21 mouse cellular contexts compared by ENCODE assay signal in the genomic region with DNA sequence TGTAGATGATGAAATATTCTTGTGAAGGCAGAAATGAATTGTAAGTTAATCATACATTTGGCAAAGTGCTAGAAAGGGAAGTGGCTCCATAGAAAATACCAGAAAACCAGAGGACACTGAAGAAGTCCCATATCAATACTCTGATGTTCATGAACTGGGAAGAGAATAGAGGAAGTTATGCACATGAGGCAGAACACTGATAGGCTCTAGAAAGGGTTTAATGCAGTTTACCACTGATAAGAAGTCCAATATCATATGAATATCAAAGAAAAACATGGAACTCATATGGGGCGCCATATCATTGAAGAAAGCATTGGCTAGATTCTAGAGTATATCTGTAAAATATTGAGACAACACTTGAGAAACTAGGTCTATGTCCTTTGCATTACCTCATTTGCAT.
A peak's percentile ranks its signal among the peaks of the same experiment; 100 is the strongest.
DNase-seq lines count a peak whose midpoint lies in the region; ATAC-seq and TF ChIP-seq lines count a peak whose summit lies in the region.
"Had no signal": no experiment of that assay in that cellular context is flagged by ENCODE, and none has a peak within 500 bp of the region (broad histone marks: within the 10 kb centered on the region; RNA-seq: fewer than 3 reads in every experiment).

No protein-coding gene starts in this region.

- no peak for TF ChIP-seq CTCF in MEL (IDR thresholded peaks at IDR 0.05 in 2 of 3, conservative IDR thresholded peaks at IDR 0.05 in 1 of 3; ENCODE audit: control insufficient read depth in 1 of 3, insufficient read depth in 1 of 3, low read depth in 2 of 3, low read length in 3 of 3, poor library complexity in 1 of 3, severe bottlenecking in 1 of 3)

- no peak overlapping the region; the same call in 1 of the 2 replicates for H3K27ac ChIP-seq in MEL (ENCODE audit: control insufficient read depth, low read depth, low read length)
- no peak overlapping the region for H3K27ac ChIP-seq in forebrain, embryonic 13.5 days

- H3K4me3 ChIP-seq in MEL (ENCODE audit: control insufficient read depth in 1 of 2, insufficient read depth in 1 of 2, low read depth in 2 of 2, low read length in 2 of 2) = no peak overlapping the region
- H3K4me3 ChIP-seq in forebrain, embryonic 13.5 days = no peak overlapping the region

- peaks cover 0 to 9% of the 10 kb centered on the region in 2 experiments; a peak in 2 of 4 replicates for H3K36me3 ChIP-seq in MEL (ENCODE audit: control insufficient read depth in 1 of 2, insufficient read depth in 2 of 2, low read length in 2 of 2)
- H3K36me3 ChIP-seq in forebrain, embryonic 13.5 days (ENCODE audit: poor library complexity, severe bottlenecking) = no peaks in the 10 kb centered on the region
- H3K36me3 ChIP-seq: G1E had no signal

- no peak overlapping the region for H3K4me2 ChIP-seq in forebrain, embryonic 13.5 days

- no peak for ATAC-seq in forebrain, embryonic 13.5 days
- ATAC-seq: activated CD4-positive, CD25-positive, alpha-beta regulatory T cell, adult 4 months; CD4-positive, CD25-positive, alpha-beta regulatory T cell, adult 4 months; Patski had no signal

- H3K27me3 ChIP-seq in MEL (ENCODE audit: control insufficient read depth in 1 of 2, insufficient read depth in 2 of 2, low read length in 2 of 2) = no peaks in the 10 kb centered on the region
- H3K27me3 ChIP-seq in forebrain, embryonic 13.5 days = no peaks in the 10 kb centered on the region
- H3K27me3 ChIP-seq: CH12.LX, Patski had no signal

- peak; percentile 88 to 93 for TF ChIP-seq EP300 in MEL (IDR thresholded peaks at IDR 0.05; ENCODE audit: low read depth in 1 of 2, low read length in 2 of 2)

- H3K4me1 ChIP-seq in MEL (ENCODE audit: control insufficient read depth in 1 of 2, insufficient read depth in 2 of 2, low read length in 2 of 2) = peaks cover 3 to 14% of the 10 kb centered on the region in 2 experiments; a peak in 3 of 4 replicates
- peaks cover 4% of the 10 kb centered on the region for H3K4me1 ChIP-seq in forebrain, embryonic 13.5 days

- no peak for TF ChIP-seq RAD21 in MEL (IDR thresholded peaks at IDR 0.05; ENCODE audit: low read depth, low read length)

- no peaks in the 10 kb centered on the region for H3K79me2 ChIP-seq in MEL (ENCODE audit: control insufficient read depth, insufficient read depth, low read length, poor library complexity)

- WGBS in forebrain, embryonic 13.5 days = 90% methylated on average over 1 of the region's 1 CpGs

- no peak for TF ChIP-seq POLR2A in MEL (IDR thresholded peaks at IDR 0.05; ENCODE audit: control insufficient read depth in 1 of 2, insufficient read depth in 1 of 2, low read depth in 1 of 2, low read length in 2 of 2, poor library complexity in 1 of 2)

- H3K9me3 ChIP-seq in MEL (replicated peaks; ENCODE audit: insufficient read depth, low read length) = peaks cover 2% of the 10 kb centered on the region
- H3K9me3 ChIP-seq in forebrain, embryonic 13.5 days (replicated peaks) = no peaks in the 10 kb centered on the region
- H3K9me3 ChIP-seq: G1E had no signal

- DNase-seq in MEL (ENCODE audit: low read depth, low spot score) (no peak), MEL-GATA-1-ER (ENCODE audit: extremely low read depth, low read depth) (peak; percentile 11)
- DNase-seq in left cerebral cortex, adult 18-20 months (ENCODE audit: low spot score in 2 of 2) = no peak
- DNase-seq: adrenal gland, adult 2 months; adrenal gland, adult 8-10 months; adrenal gland, postnatal 10 days; adrenal gland, postnatal 14 days; adrenal gland, postnatal 25 days; adrenal gland, postnatal 36 days; B cell, adult 2 months; cerebellum, adult 11 months; cerebellum, adult 11-12 months; cerebellum, adult 18-20 months; cerebellum, adult 2 months; cerebellum, adult 8-10 months had no signal

- H3K9ac ChIP-seq in MEL (ENCODE audit: control insufficient read depth, low read depth, low read length, poor library complexity, severe bottlenecking) = no peak overlapping the region
- H3K9ac ChIP-seq in forebrain, embryonic 13.5 days = no peak overlapping the region

TF ChIP-seq in MEL, 35 proteins besides CTCF, POLR2A, EP300 and RAD21:
- no peak for TF ChIP-seq POLR2AphosphoS5 (IDR thresholded peaks at IDR 0.05; ENCODE audit: borderline replicate concordance, low read depth, low read length)
- no peak for TF ChIP-seq MXI1 (IDR thresholded peaks at IDR 0.05; ENCODE audit: low read depth, low read length)
- peak; percentile 25 for TF ChIP-seq RCOR1 (IDR thresholded peaks at IDR 0.05; ENCODE audit: low read depth, low read length)
- TF ChIP-seq BHLHE40 (IDR thresholded peaks at IDR 0.05; ENCODE audit: borderline replicate concordance, low read depth, low read length) = peak; percentile 71
- no peak; the same call in 1 of the 2 replicates for TF ChIP-seq ELF1 (IDR thresholded peaks at IDR 0.05; ENCODE audit: low read depth, low read length)
- 0 out of 2 replicates have a peak, but pooled peaks have one; percentile 24 for TF ChIP-seq MYC (IDR thresholded peaks at IDR 0.05; ENCODE audit: low read depth, low read length)
- TF ChIP-seq CHD2 (IDR thresholded peaks at IDR 0.05; ENCODE audit: low read length) = no peak
- TF ChIP-seq SIN3A (IDR thresholded peaks at IDR 0.05; ENCODE audit: low read length) = peak; percentile 19; the same call in 1 of the 2 replicates
- TF ChIP-seq E2F4 (IDR thresholded peaks at IDR 0.05; ENCODE audit: borderline replicate concordance, low read depth, low read length) = no peak
- TF ChIP-seq ZNF384 (IDR thresholded peaks at IDR 0.05; ENCODE audit: low read depth, low read length) = no peak
- no peak for TF ChIP-seq CHD1 (IDR thresholded peaks at IDR 0.05; ENCODE audit: low read depth, low read length)
- TF ChIP-seq JUND (IDR thresholded peaks at IDR 0.05; ENCODE audit: low read depth, low read length) = no peak
- peak; percentile 89 for TF ChIP-seq GATA1 (IDR thresholded peaks at IDR 0.05; ENCODE audit: low read depth, low read length)
- TF ChIP-seq POLR2AphosphoS2 (IDR thresholded peaks at IDR 0.05; ENCODE audit: low read length) = no peak
- TF ChIP-seq USF2 (IDR thresholded peaks at IDR 0.05; ENCODE audit: borderline replicate concordance in 1 of 2, insufficient read depth in 1 of 2, low read depth in 1 of 2, low read length in 2 of 2) = no peak
- no peak for TF ChIP-seq ZMIZ1 (IDR thresholded peaks at IDR 0.05; ENCODE audit: low read depth, low read length)
- no peak for TF ChIP-seq KAT2A (conservative IDR thresholded peaks at IDR 0.05; ENCODE audit: low read depth, low read length)
- TF ChIP-seq MEF2A (IDR thresholded peaks at IDR 0.05; ENCODE audit: extremely low read depth, insufficient replicate concordance, low read depth, low read length, poor library complexity, severe bottlenecking) = no peak
- peak; percentile 83; the same call in 1 of the 2 replicates for TF ChIP-seq TCF12 (IDR thresholded peaks at IDR 0.05; ENCODE audit: low read depth, low read length)
- no peak for TF ChIP-seq UBTF (IDR thresholded peaks at IDR 0.05; ENCODE audit: borderline replicate concordance, insufficient read depth, low read depth, low read length)
- TF ChIP-seq SMC3 (IDR thresholded peaks at IDR 0.05; ENCODE audit: low read depth, low read length) = no peak
- TF ChIP-seq USF1 (IDR thresholded peaks at IDR 0.05; ENCODE audit: low read depth, low read length) = no peak
- no peak for TF ChIP-seq NELFE (IDR thresholded peaks at IDR 0.05; ENCODE audit: low read depth, low read length)
- TF ChIP-seq GABPA (IDR thresholded peaks at IDR 0.05; ENCODE audit: low read depth, low read length) = no peak
- no peak for TF ChIP-seq TAL1 (IDR thresholded peaks at IDR 0.05; ENCODE audit: low read length)
- TF ChIP-seq MYB (IDR thresholded peaks at IDR 0.05; ENCODE audit: low read depth, low read length) = no peak
- peak; percentile 76 for TF ChIP-seq ETS1 (IDR thresholded peaks at IDR 0.05; ENCODE audit: low read depth, low read length)
- no peak for TF ChIP-seq ZKSCAN1 (IDR thresholded peaks at IDR 0.05; ENCODE audit: low read depth, low read length)
- no peak for TF ChIP-seq MAFK (IDR thresholded peaks at IDR 0.05; ENCODE audit: borderline replicate concordance, low read depth, low read length)
